Mouse (Mus musculus): ENCODE results near the gene Arfrp1.

- TF ChIP-seq CTCF (IDR thresholded peaks at IDR 0.05): no peak
- no peak for TF ChIP-seq POLR2A (IDR thresholded peaks at IDR 0.05; ENCODE audit: insufficient read depth, low read depth, low read length)
Observed at GRCm38 (mm10) chr2:181384463-181384862, 19.3 kb upstream of the Arfrp1 start.

Measured in heart, adult 2 months (tissue).